Mouse (Mus musculus): ENCODE data around the gene Cnksr3. TPM values are rescaled to one million over a fixed set of nuclear protein-coding genes. Genes with fewer than 3 reads are reported as not detected.

The Cnksr3 gene
- polyA plus RNA-seq, 1 experiment from 2014 or later = 6.5 TPM

- Histone ChIP-seq H3K4me2 (ENCODE audit: low read length) (no peak overlapping the region), H3K4me1 (ENCODE audit: control insufficient read depth in 2 of 2, insufficient read depth in 2 of 2, low read length in 2 of 2) (peaks cover 9 to 32% of the 10 kb centered on the region in 2 experiments), H3K36me3 (ENCODE audit: control insufficient read depth, insufficient read depth, low read length) (no peaks in the 10 kb centered on the region), H3K9me3 (ENCODE audit: control insufficient read depth, low read length) (no peaks in the 10 kb centered on the region), H3K9ac (ENCODE audit: low read length) (no peak overlapping the region), H3K4me3 (ENCODE audit: control insufficient read depth in 1 of 2, insufficient read depth in 1 of 2, low read depth in 1 of 2, low read length in 2 of 2) (no peak overlapping the region), H3K27me3 (ENCODE audit: control insufficient read depth, insufficient read depth, low read length) (no peaks in the 10 kb centered on the region), H3K27ac (replicated peaks in 1 of 2; ENCODE audit: control insufficient read depth in 1 of 2, insufficient read depth in 1 of 2, low read depth in 2 of 2, low read length in 2 of 2) (no peak overlapping the region)
- 86% methylated on average over 3 of the region's 3 CpGs for WGBS
- no peak for ATAC-seq (ENCODE audit: insufficient number of reproducible peaks, insufficient read depth, low FRiP score, low read depth)
Measured at GRCm38 (mm10) chr10:7205576-7205975, 6.5 kb downstream of the Cnksr3 start.

GRCm38 (mm10) chr10:7204953-7205352 is 7.1 kb downstream of the Cnksr3 start:
- Histone ChIP-seq H3K27ac (replicated peaks in 1 of 2; ENCODE audit: control insufficient read depth in 1 of 2, insufficient read depth in 1 of 2, low read depth in 2 of 2, low read length in 2 of 2) (no peak overlapping the region), H3K27me3 (ENCODE audit: control insufficient read depth, insufficient read depth, low read length) (no peaks in the 10 kb centered on the region), H3K9ac (ENCODE audit: low read length) (no peak overlapping the region), H3K4me1 (ENCODE audit: control insufficient read depth in 2 of 2, insufficient read depth in 2 of 2, low read length in 2 of 2) (peaks cover 7 to 26% of the 10 kb centered on the region in 2 experiments), H3K4me3 (ENCODE audit: control insufficient read depth in 1 of 2, insufficient read depth in 1 of 2, low read depth in 1 of 2, low read length in 2 of 2) (no peak overlapping the region), H3K9me3 (ENCODE audit: control insufficient read depth, low read length) (no peaks in the 10 kb centered on the region), H3K36me3 (ENCODE audit: control insufficient read depth, insufficient read depth, low read length) (no peaks in the 10 kb centered on the region), H3K4me2 (ENCODE audit: low read length) (no peak overlapping the region)
- WGBS = 73% methylated on average over 3 of the region's 3 CpGs
- ATAC-seq (ENCODE audit: insufficient number of reproducible peaks, insufficient read depth, low FRiP score, low read depth) = no peak

GRCm38 (mm10) chr10:7202576-7202975 is 9.5 kb downstream of the Cnksr3 start:
- no peaks in the 10 kb centered on the region for H3K9me3 ChIP-seq (ENCODE audit: control insufficient read depth, low read length)

GRCm38 (mm10) chr10:7200665-7201064 is 11.4 kb downstream of the Cnksr3 start:
- H3K9ac ChIP-seq (ENCODE audit: low read length) = no peak overlapping the region
- ATAC-seq (ENCODE audit: insufficient number of reproducible peaks, insufficient read depth, low FRiP score, low read depth) = no peak
- no peak overlapping the region for H3K4me3 ChIP-seq (ENCODE audit: control insufficient read depth in 1 of 2, insufficient read depth in 1 of 2, low read depth in 1 of 2, low read length in 2 of 2)
- H3K27me3 ChIP-seq (ENCODE audit: control insufficient read depth, insufficient read depth, low read length) = no peaks in the 10 kb centered on the region
- H3K4me2 ChIP-seq (ENCODE audit: low read length) = no peak overlapping the region
- H3K9me3 ChIP-seq (ENCODE audit: control insufficient read depth, low read length) = no peaks in the 10 kb centered on the region
- peaks cover 6 to 18% of the 10 kb centered on the region in 2 experiments for H3K4me1 ChIP-seq (ENCODE audit: control insufficient read depth in 2 of 2, insufficient read depth in 2 of 2, low read length in 2 of 2)
- no peak overlapping the region for H3K27ac ChIP-seq (replicated peaks in 1 of 2; ENCODE audit: control insufficient read depth in 1 of 2, insufficient read depth in 1 of 2, low read depth in 2 of 2, low read length in 2 of 2)
- WGBS = 68% methylated on average over 7 of the region's 7 CpGs
- H3K36me3 ChIP-seq (ENCODE audit: control insufficient read depth, insufficient read depth, low read length) = no peaks in the 10 kb centered on the region

More at GRCm38 (mm10) chr10:7202576-7202975, 9.5 kb downstream of the Cnksr3 start:
- ATAC-seq (ENCODE audit: insufficient number of reproducible peaks, insufficient read depth, low FRiP score, low read depth) = no peak
- H3K9ac ChIP-seq (ENCODE audit: low read length) = no peak overlapping the region
- WGBS = 77% methylated on average over 9 of the region's 9 CpGs
- H3K27me3 ChIP-seq (ENCODE audit: control insufficient read depth, insufficient read depth, low read length) = no peaks in the 10 kb centered on the region
- H3K4me1 ChIP-seq (ENCODE audit: control insufficient read depth in 2 of 2, insufficient read depth in 2 of 2, low read length in 2 of 2) = peaks cover 6 to 8% of the 10 kb centered on the region in 2 experiments
- H3K36me3 ChIP-seq (ENCODE audit: control insufficient read depth, insufficient read depth, low read length) = no peaks in the 10 kb centered on the region
- H3K27ac ChIP-seq (replicated peaks in 1 of 2; ENCODE audit: control insufficient read depth in 1 of 2, insufficient read depth in 1 of 2, low read depth in 2 of 2, low read length in 2 of 2) = no peak overlapping the region
- no peak overlapping the region for H3K4me3 ChIP-seq (ENCODE audit: control insufficient read depth in 1 of 2, insufficient read depth in 1 of 2, low read depth in 1 of 2, low read length in 2 of 2)
- H3K4me2 ChIP-seq (ENCODE audit: low read length) = no peak overlapping the region

- Histone ChIP-seq H3K27me3 (ENCODE audit: control insufficient read depth, insufficient read depth, low read length) (no peaks in the 10 kb centered on the region), H3K9ac (ENCODE audit: low read length) (no peak overlapping the region), H3K4me1 (ENCODE audit: control insufficient read depth in 2 of 2, insufficient read depth in 2 of 2, low read length in 2 of 2) (peaks cover 11 to 23% of the 10 kb centered on the region in 2 experiments), H3K36me3 (ENCODE audit: control insufficient read depth, insufficient read depth, low read length) (no peaks in the 10 kb centered on the region), H3K4me2 (ENCODE audit: low read length) (no peak overlapping the region), H3K4me3 (ENCODE audit: control insufficient read depth in 1 of 2, insufficient read depth in 1 of 2, low read depth in 1 of 2, low read length in 2 of 2) (no peak overlapping the region), H3K27ac (replicated peaks in 1 of 2; ENCODE audit: control insufficient read depth in 1 of 2, insufficient read depth in 1 of 2, low read depth in 2 of 2, low read length in 2 of 2) (no peak overlapping the region), H3K9me3 (ENCODE audit: control insufficient read depth, low read length) (no peaks in the 10 kb centered on the region)
- ATAC-seq (ENCODE audit: insufficient number of reproducible peaks, insufficient read depth, low FRiP score, low read depth) = no peak
Measured at GRCm38 (mm10) chr10:7198201-7198600, 13.8 kb downstream of the Cnksr3 start.

GRCm38 (mm10) chr10:7197733-7198132 is 14.3 kb downstream of the Cnksr3 start:
- H3K4me1 ChIP-seq (ENCODE audit: control insufficient read depth in 2 of 2, insufficient read depth in 2 of 2, low read length in 2 of 2) = peaks cover 11 to 23% of the 10 kb centered on the region in 2 experiments
- no peaks in the 10 kb centered on the region for H3K27me3 ChIP-seq (ENCODE audit: control insufficient read depth, insufficient read depth, low read length)
- no peak for ATAC-seq (ENCODE audit: insufficient number of reproducible peaks, insufficient read depth, low FRiP score, low read depth)
- H3K9ac ChIP-seq (ENCODE audit: low read length) = no peak overlapping the region
- WGBS = 79% methylated on average over 6 of the region's 6 CpGs
- no peak overlapping the region for H3K4me2 ChIP-seq (ENCODE audit: low read length)
- H3K27ac ChIP-seq (replicated peaks in 1 of 2; ENCODE audit: control insufficient read depth in 1 of 2, insufficient read depth in 1 of 2, low read depth in 2 of 2, low read length in 2 of 2) = no peak overlapping the region
- H3K4me3 ChIP-seq (ENCODE audit: control insufficient read depth in 1 of 2, insufficient read depth in 1 of 2, low read depth in 1 of 2, low read length in 2 of 2) = no peak overlapping the region
- no peaks in the 10 kb centered on the region for H3K9me3 ChIP-seq (ENCODE audit: control insufficient read depth, low read length)
- H3K36me3 ChIP-seq (ENCODE audit: control insufficient read depth, insufficient read depth, low read length) = no peaks in the 10 kb centered on the region

GRCm38 (mm10) chr10:7196668-7197400 is 15.2 kb downstream of the Cnksr3 start:
- Histone ChIP-seq H3K9me3 (ENCODE audit: control insufficient read depth, low read length) (no peaks in the 10 kb centered on the region), H3K4me3 (ENCODE audit: control insufficient read depth in 1 of 2, insufficient read depth in 1 of 2, low read depth in 1 of 2, low read length in 2 of 2) (no peak overlapping the region), H3K9ac (ENCODE audit: low read length) (0 out of 2 replicates have a peak overlapping the region, but pooled peaks have one; percentile 25), H3K27ac (replicated peaks in 1 of 2; ENCODE audit: control insufficient read depth in 1 of 2, insufficient read depth in 1 of 2, low read depth in 2 of 2, low read length in 2 of 2) (0 out of 4 replicates have a peak overlapping the region, but pooled peaks of 1 of the 2 experiments have one; percentile 35), H3K36me3 (ENCODE audit: control insufficient read depth, insufficient read depth, low read length) (no peaks in the 10 kb centered on the region), H3K4me1 (ENCODE audit: control insufficient read depth in 2 of 2, insufficient read depth in 2 of 2, low read length in 2 of 2) (peaks cover 11 to 23% of the 10 kb centered on the region in 2 experiments), H3K27me3 (ENCODE audit: control insufficient read depth, insufficient read depth, low read length) (no peaks in the 10 kb centered on the region), H3K4me2 (ENCODE audit: low read length) (no peak overlapping the region)
- WGBS = 70% methylated on average over 8 of the region's 8 CpGs
- ATAC-seq (ENCODE audit: insufficient number of reproducible peaks, insufficient read depth, low FRiP score, low read depth) = no peak
